Mouse (Mus musculus) myocyte (in vitro differentiated cells): Measurements from ENCODE around the gene Twist2. TPM values are rescaled to one million over a fixed set of nuclear protein-coding genes. Genes with fewer than 3 reads are reported as not detected.

Source experiments
- H3K27me3 ChIP-seq: one replicate; pipeline ENCODE4 v1.6.1; 2011; ENCODE audit not compliant: control insufficient read depth, insufficient read depth, insufficient read length
- H3K36me3 ChIP-seq: one replicate; pipeline ENCODE4 v1.6.1; 2011; ENCODE audit not compliant: control insufficient read depth, insufficient read depth
- H3K4me2 ChIP-seq: one replicate; pipeline ENCODE4 v1.6.1; 2011; ENCODE audit warnings: low read depth, control low read depth
- H3K4me3 ChIP-seq: one replicate; pipeline ENCODE4 v1.5.1; 2011; ENCODE audit warnings: mild to moderate bottlenecking, control low read depth, moderate library complexity
- H3K79me2 ChIP-seq: one replicate; pipeline ENCODE4 v1.6.1; 2011; ENCODE audit not compliant: control insufficient read depth, insufficient read depth
- H3ac ChIP-seq: one replicate; pipeline ENCODE4 v1.6.1; 2011; ENCODE audit not compliant: control insufficient read depth, insufficient read length
- CEBPB ChIP-seq: IDR thresholded peaks from 2 replicates; pipeline ENCODE4 v1.6.1; 2011; ENCODE audit warnings: mild to moderate bottlenecking, moderate library complexity; ENCODE audit not compliant: poor library complexity, insufficient read depth, severe bottlenecking
- E2F4 ChIP-seq: IDR thresholded peaks from one replicate; pipeline ENCODE4 v1.6.1; 2011; ENCODE audit warnings: mild to moderate bottlenecking, control low read depth, moderate library complexity; ENCODE audit not compliant: insufficient read depth
- MAX ChIP-seq: IDR thresholded peaks from one replicate; pipeline ENCODE4 v1.6.1; 2011; ENCODE audit warnings: low read depth, mild to moderate bottlenecking, control low read depth
- MYOD1 ChIP-seq, 3 experiments: IDR thresholded peaks; one replicate each; pipeline ENCODE4 v1.6.1; 2011; ENCODE audit warnings: control low read depth in 2 of 3, low read depth in 2 of 3, mild to moderate bottlenecking in 2 of 3, moderate library complexity in 1 of 3; ENCODE audit not compliant: insufficient read length in 2 of 3, control insufficient read depth in 1 of 3
- MYOG ChIP-seq, 3 experiments: IDR thresholded peaks; one replicate each; pipeline ENCODE4 v1.6.1; 2011; ENCODE audit warnings: control low read depth in 2 of 3, low read depth in 2 of 3, mild to moderate bottlenecking in 2 of 3; ENCODE audit not compliant: insufficient read length in 2 of 3, control insufficient read depth in 1 of 3, insufficient read depth in 1 of 3
- POLR2A ChIP-seq: IDR thresholded peaks from one replicate; pipeline ENCODE4 v1.6.1; 2011; ENCODE audit warnings: low read depth, mild to moderate bottlenecking, control low read depth, moderate library complexity; ENCODE audit not compliant: insufficient read length
- POLR2AphosphoS2 ChIP-seq: IDR thresholded peaks from one replicate; pipeline ENCODE4 v1.6.1; 2011; ENCODE audit warnings: low read depth, control low read depth; ENCODE audit not compliant: insufficient read length
- REST ChIP-seq: IDR thresholded peaks from one replicate; pipeline ENCODE4 v1.6.1; 2011; ENCODE audit warnings: mild to moderate bottlenecking, control low read depth, moderate library complexity; ENCODE audit not compliant: insufficient read depth, insufficient read length
- SRF ChIP-seq: IDR thresholded peaks from one replicate; pipeline ENCODE4 v1.6.1; 2011; ENCODE audit warnings: low read depth; ENCODE audit not compliant: control insufficient read depth, insufficient read length
- TCF12 ChIP-seq: IDR thresholded peaks from one replicate; pipeline ENCODE4 v1.6.1; 2011; ENCODE audit warnings: mild to moderate bottlenecking, control low read depth; ENCODE audit not compliant: poor library complexity, insufficient read depth, severe bottlenecking
- TCF3 ChIP-seq: IDR thresholded peaks from one replicate; pipeline ENCODE4 v1.6.1; 2011; ENCODE audit warnings: low read depth, control low read depth; ENCODE audit not compliant: insufficient read length
- USF1 ChIP-seq: IDR thresholded peaks from one replicate; pipeline ENCODE4 v1.6.1; 2011; ENCODE audit warnings: low read depth, mild to moderate bottlenecking, control low read depth, moderate library complexity
- polyA plus RNA-seq: library from polyadenylated mRNA; unstranded; fragments of >200 nt; fragmentation: generic; extraction: Trizol; gene quantifications from one replicate; pipeline ENCODE4 v1.2.1, GENCODE M21; 2012; ENCODE audit warnings: missing spikeins

Gene Twist2
- polyA plus RNA-seq, 1 experiment: 16.6 TPM

GRCm38 (mm10) chr1:91878696-91879095 is 77.4 kb downstream of the Twist2 start:
- Histone ChIP-seq H3K4me3 (no peak overlapping the region), H3K4me2 (no peak overlapping the region), H3K79me2 (no peaks in the 10 kb centered on the region), H3K36me3 (no peaks in the 10 kb centered on the region), H3ac (no peak overlapping the region), H3K27me3 (no peaks in the 10 kb centered on the region)
- no peak for TF ChIP-seq REST
- no peak for TF ChIP-seq E2F4
- TF ChIP-seq SRF: no peak
- TF ChIP-seq TCF12: no peak
- TF ChIP-seq MAX: no peak
- no peak for TF ChIP-seq MYOG (IDR thresholded peaks at IDR 0.05; ENCODE audit: control insufficient read depth in 1 of 3, insufficient read depth in 1 of 3, insufficient read length in 2 of 3, low read depth in 2 of 3)
- TF ChIP-seq TCF3: no peak
- no peak for TF ChIP-seq CEBPB
- TF ChIP-seq USF1: no peak
- TF ChIP-seq MYOD1 (IDR thresholded peaks at IDR 0.05; ENCODE audit: control insufficient read depth in 1 of 3, insufficient read length in 2 of 3, low read depth in 2 of 3): no peak
- no peak for TF ChIP-seq POLR2A
- TF ChIP-seq POLR2AphosphoS2: no peak

- Histone ChIP-seq H3K27me3 (no peaks in the 10 kb centered on the region), H3K79me2 (no peaks in the 10 kb centered on the region), H3ac (no peak overlapping the region), H3K4me2 (no peak overlapping the region), H3K36me3 (no peaks in the 10 kb centered on the region), H3K4me3 (no peak overlapping the region)
- TF ChIP-seq TCF12: no peak
- no peak for TF ChIP-seq TCF3
- TF ChIP-seq E2F4: no peak
- no peak for TF ChIP-seq SRF
- no peak for TF ChIP-seq USF1
- TF ChIP-seq POLR2AphosphoS2: no peak
- no peak for TF ChIP-seq CEBPB
- no peak for TF ChIP-seq MYOG (IDR thresholded peaks at IDR 0.05; ENCODE audit: control insufficient read depth in 1 of 3, insufficient read depth in 1 of 3, insufficient read length in 2 of 3, low read depth in 2 of 3)
- TF ChIP-seq REST: no peak
- TF ChIP-seq MYOD1 (IDR thresholded peaks at IDR 0.05; ENCODE audit: control insufficient read depth in 1 of 3, insufficient read length in 2 of 3, low read depth in 2 of 3): no peak
- TF ChIP-seq MAX: no peak
- no peak for TF ChIP-seq POLR2A
Measured at GRCm38 (mm10) chr1:91880156-91880555, 78.9 kb downstream of the Twist2 start.

GRCm38 (mm10) chr1:91880899-91881298 is 79.6 kb downstream of the Twist2 start:
- no peaks in the 10 kb centered on the region for H3K79me2 ChIP-seq
- no peak overlapping the region for H3K4me3 ChIP-seq
- H3K27me3 ChIP-seq: no peaks in the 10 kb centered on the region
- no peak for TF ChIP-seq MYOD1 (IDR thresholded peaks at IDR 0.05; ENCODE audit: control insufficient read depth in 1 of 3, insufficient read length in 2 of 3, low read depth in 2 of 3)
- TF ChIP-seq SRF: no peak
- TF ChIP-seq REST: no peak
- no peak for TF ChIP-seq CEBPB
- no peak for TF ChIP-seq E2F4
- TF ChIP-seq MYOG (IDR thresholded peaks at IDR 0.05; ENCODE audit: control insufficient read depth in 1 of 3, insufficient read depth in 1 of 3, insufficient read length in 2 of 3, low read depth in 2 of 3): no peak
- no peak for TF ChIP-seq USF1
- TF ChIP-seq MAX: no peak
- no peak for TF ChIP-seq TCF3
- TF ChIP-seq POLR2A: no peak
- no peak for TF ChIP-seq TCF12
- TF ChIP-seq POLR2AphosphoS2: no peak
- no peaks in the 10 kb centered on the region for H3K36me3 ChIP-seq
- no peak overlapping the region for H3ac ChIP-seq
- H3K4me2 ChIP-seq: no peak overlapping the region

GRCm38 (mm10) chr1:91883115-91883514 is 81.9 kb downstream of the Twist2 start:
- no peak overlapping the region for H3ac ChIP-seq
- TF ChIP-seq POLR2AphosphoS2: no peak
- TF ChIP-seq MYOG (IDR thresholded peaks at IDR 0.05; ENCODE audit: control insufficient read depth in 1 of 3, insufficient read depth in 1 of 3, insufficient read length in 2 of 3, low read depth in 2 of 3): no peak
- no peak for TF ChIP-seq CEBPB
- TF ChIP-seq TCF3: no peak
- TF ChIP-seq TCF12: no peak
- TF ChIP-seq POLR2A: no peak
- TF ChIP-seq MAX: no peak
- no peak for TF ChIP-seq REST
- TF ChIP-seq SRF: no peak
- no peak for TF ChIP-seq MYOD1 (IDR thresholded peaks at IDR 0.05; ENCODE audit: control insufficient read depth in 1 of 3, insufficient read length in 2 of 3, low read depth in 2 of 3)
- TF ChIP-seq E2F4: no peak
- no peaks in the 10 kb centered on the region for H3K79me2 ChIP-seq
- H3K27me3 ChIP-seq: no peaks in the 10 kb centered on the region
- H3K4me3 ChIP-seq: no peak overlapping the region
- H3K4me2 ChIP-seq: no peak overlapping the region
- no peaks in the 10 kb centered on the region for H3K36me3 ChIP-seq
